In genomic region chr2:32362274-32362673, GRCm38 (mm10) we compare ENCODE assay signal across 9 mouse cellular contexts. TPM values are rescaled to one million over a fixed set of nuclear protein-coding genes. Genes with fewer than 3 reads are reported as not detected.
DNase-seq lines count a peak whose midpoint lies in the region; ATAC-seq and TF ChIP-seq lines count a peak whose summit lies in the region.
"Not testable (repeated sequence)": the region's sequence is repeated elsewhere in the genome, so short reads cannot be mapped to it uniquely, and the experiment has no call there.
"Had no signal": no experiment of that assay in that cellular context is flagged by ENCODE, and none has a peak within 500 bp of the region (broad histone marks: within the 10 kb centered on the region; RNA-seq: fewer than 3 reads in every experiment).

No protein-coding gene starts in this region.

- not testable (repeated sequence) for H3K4me1 ChIP-seq in ES-E14 (ENCODE audit: control insufficient read depth in 2 of 2, insufficient read depth in 2 of 2, low read length in 2 of 2, poor library complexity in 1 of 2); heart, adult 2 months (ENCODE audit: control insufficient read depth, insufficient read depth, low read length); spleen, adult 2 months (ENCODE audit: control insufficient read depth, insufficient read depth, insufficient read length)
- H3K4me1 ChIP-seq in embryonic facial prominence, embryonic 14.5 days (ENCODE audit: control insufficient read depth, insufficient read depth, low read length) = peaks cover 12% of the 10 kb centered on the region
- peaks cover 17% of the 10 kb centered on the region for H3K4me1 ChIP-seq in hindbrain, embryonic 14.5 days (replicated peaks; ENCODE audit: control insufficient read depth, insufficient read depth, low read length)
- peaks cover 42% of the 10 kb centered on the region for H3K4me1 ChIP-seq in liver, embryonic 15.5 days (replicated peaks)
- H3K4me1 ChIP-seq in midbrain, embryonic 13.5 days (replicated peaks) = peaks cover 24% of the 10 kb centered on the region

- not testable (repeated sequence) for TF ChIP-seq EP300 in heart, adult 2 months (IDR thresholded peaks at IDR 0.05; ENCODE audit: insufficient read depth, low read depth, low read length)

- not testable (repeated sequence) for H3K79me2 ChIP-seq in heart, adult 2 months (replicated peaks; ENCODE audit: control insufficient read depth, insufficient read depth, low read length)

- H3K9ac ChIP-seq in ES-E14 (ENCODE audit: insufficient read depth, low read depth, low read length, poor library complexity, severe bottlenecking) = peak overlapping the region; percentile 56; the same call in 1 of the 2 replicates
- H3K9ac ChIP-seq in embryonic facial prominence, embryonic 14.5 days (ENCODE audit: low read depth, low read length) = peak overlapping the region; percentile 84
- peak overlapping the region; percentile 77 for H3K9ac ChIP-seq in heart, adult 2 months (ENCODE audit: low read depth, low read length)
- peak overlapping the region; percentile 88 for H3K9ac ChIP-seq in hindbrain, embryonic 14.5 days
- peak overlapping the region; percentile 91 for H3K9ac ChIP-seq in liver, embryonic 15.5 days
- H3K9ac ChIP-seq in midbrain, embryonic 13.5 days (replicated peaks) = not testable (repeated sequence)

- not testable (repeated sequence) for H3K27me3 ChIP-seq in embryonic facial prominence, embryonic 14.5 days (replicated peaks; ENCODE audit: control insufficient read depth, insufficient read depth, low read length); heart, adult 2 months (ENCODE audit: control insufficient read depth, insufficient read depth, low read length); hindbrain, embryonic 14.5 days (ENCODE audit: control insufficient read depth, insufficient read depth, low read length); liver, embryonic 15.5 days; spleen, adult 2 months (ENCODE audit: control insufficient read depth, insufficient read depth, low read length)
- peaks cover 11% of the 10 kb centered on the region for H3K27me3 ChIP-seq in midbrain, embryonic 13.5 days

- H3K27ac ChIP-seq in ES-E14 (ENCODE audit: insufficient read depth, low read depth, low read length, poor library complexity, severe bottlenecking); embryonic facial prominence, embryonic 14.5 days (replicated peaks; ENCODE audit: low read depth, low read length); midbrain, embryonic 13.5 days; spleen, adult 2 months (ENCODE audit: insufficient read depth, low read length): not testable (repeated sequence)
- peak overlapping the region; percentile 83 for H3K27ac ChIP-seq in heart, adult 2 months
- peak overlapping the region; percentile 83; the same call in 1 of the 2 replicates for H3K27ac ChIP-seq in hindbrain, embryonic 14.5 days
- peak overlapping the region; percentile 96 for H3K27ac ChIP-seq in layer of hippocampus, adult 2 months
- H3K27ac ChIP-seq in liver, embryonic 15.5 days (replicated peaks) = peak overlapping the region; percentile 95

- not testable (repeated sequence) for TF ChIP-seq POLR2A in heart, adult 2 months (IDR thresholded peaks at IDR 0.05; ENCODE audit: insufficient read depth, low read depth, low read length); spleen, adult 2 months (IDR thresholded peaks at IDR 0.05; ENCODE audit: low read depth, low read length)

- DNase-seq in ES-E14 (ENCODE audit: low read depth, low spot score); embryonic facial prominence, embryonic 14.5 days (ENCODE audit: low spot score); heart, adult 2 months; hindbrain, embryonic 14.5 days (ENCODE audit: low spot score); layer of hippocampus, adult 2 months (ENCODE audit: low spot score in 2 of 2); spleen, adult 2 months (ENCODE audit: low read depth in 1 of 2, low spot score in 2 of 2): not testable (repeated sequence)

- 38% methylated on average over 5 of the region's 5 CpGs for WGBS in embryonic facial prominence, embryonic 14.5 days
- 21% methylated on average over 5 of the region's 5 CpGs for WGBS in heart, adult 2 months
- 45% methylated on average over 5 of the region's 5 CpGs for WGBS in hindbrain, embryonic 14.5 days
- 16% methylated on average over 5 of the region's 5 CpGs for WGBS in liver, embryonic 15.5 days (ENCODE audit: insufficient replicate concordance)
- 53% methylated on average over 5 of the region's 5 CpGs for WGBS in midbrain, embryonic 13.5 days
- WGBS in spleen, adult 2 months = 15% methylated on average over 5 of the region's 5 CpGs

- peak overlapping the region; percentile 67 to 79 for H3K4me3 ChIP-seq in ES-E14 (ENCODE audit: insufficient read depth in 1 of 2, low read depth in 1 of 2, low read length in 2 of 2, poor library complexity in 1 of 2, severe bottlenecking in 1 of 2)
- H3K4me3 ChIP-seq in embryonic facial prominence, embryonic 14.5 days (ENCODE audit: low read depth, low read length) = peak overlapping the region; percentile 70
- H3K4me3 ChIP-seq in heart, adult 2 months = peak overlapping the region; percentile 65
- peak overlapping the region; percentile 75 for H3K4me3 ChIP-seq in hindbrain, embryonic 14.5 days (replicated peaks; ENCODE audit: low read length)
- H3K4me3 ChIP-seq in layer of hippocampus, adult 2 months = peak overlapping the region; percentile 79
- H3K4me3 ChIP-seq in liver, embryonic 15.5 days (replicated peaks) = peak overlapping the region; percentile 90
- peak overlapping the region; percentile 70 for H3K4me3 ChIP-seq in midbrain, embryonic 13.5 days (replicated peaks)
- H3K4me3 ChIP-seq in spleen, adult 2 months (ENCODE audit: extremely low read depth, insufficient read depth, insufficient read length) = peak overlapping the region; percentile 84; the same call in 1 of the 2 replicates

- not testable (repeated sequence) for H3K36me3 ChIP-seq in ES-E14 (ENCODE audit: control insufficient read depth, insufficient read depth, low read length, poor library complexity, severe bottlenecking); heart, adult 2 months (ENCODE audit: control insufficient read depth, insufficient read depth, low read length); spleen, adult 2 months (ENCODE audit: control insufficient read depth, insufficient read depth, low read length)
- H3K36me3 ChIP-seq in embryonic facial prominence, embryonic 14.5 days (ENCODE audit: control insufficient read depth, insufficient read depth, low read length) = peaks cover 12% of the 10 kb centered on the region
- H3K36me3 ChIP-seq in hindbrain, embryonic 14.5 days (replicated peaks; ENCODE audit: control insufficient read depth, insufficient read depth) = peaks cover 27% of the 10 kb centered on the region
- H3K36me3 ChIP-seq in liver, embryonic 15.5 days (replicated peaks) = peaks cover 21% of the 10 kb centered on the region
- peaks cover 20% of the 10 kb centered on the region for H3K36me3 ChIP-seq in midbrain, embryonic 13.5 days

- not testable (repeated sequence) for H3K9me3 ChIP-seq in ES-E14 (ENCODE audit: control insufficient read depth, insufficient read depth, low read depth, low read length); embryonic facial prominence, embryonic 14.5 days (ENCODE audit: control insufficient read depth, low read length); hindbrain, embryonic 14.5 days (ENCODE audit: control insufficient read depth, low read length); liver, embryonic 15.5 days (replicated peaks); midbrain, embryonic 13.5 days

- TF ChIP-seq CTCF in heart, adult 2 months (IDR thresholded peaks at IDR 0.05); layer of hippocampus, adult 2 months (conservative IDR thresholded peaks at IDR 0.05); spleen, adult 2 months (IDR thresholded peaks at IDR 0.05; ENCODE audit: extremely low read depth, insufficient read depth, insufficient read length, insufficient replicate concordance): not testable (repeated sequence)

- H3K4me2 ChIP-seq in embryonic facial prominence, embryonic 14.5 days (ENCODE audit: low read depth, low read length) = peak overlapping the region; percentile 67
- peak overlapping the region; percentile 85 for H3K4me2 ChIP-seq in hindbrain, embryonic 14.5 days (replicated peaks)
- H3K4me2 ChIP-seq in liver, embryonic 15.5 days = peak overlapping the region; percentile 93
- H3K4me2 ChIP-seq in midbrain, embryonic 13.5 days (replicated peaks) = peak overlapping the region; percentile 86

- ATAC-seq in embryonic facial prominence, embryonic 14.5 days (ENCODE audit: low read depth); hindbrain, embryonic 14.5 days (ENCODE audit: low FRiP score); liver, embryonic 15.5 days (ENCODE audit: insufficient read depth); midbrain, embryonic 13.5 days: not testable (repeated sequence)

- intact Hi-C loops in heart, adult 2 months (cut with DNase I) = not testable (repeated sequence)

- in situ Hi-C loops in ES-E14 (cut with MboI; ENCODE audit: low sequenced_read_pairs in 2 of 2, unreplicated experiment in 2 of 2) = not testable (repeated sequence)

RNA-seq across cellular contexts. Expression of gene Dnm1, which starts 9.1 kb away (rescaled TPM):
- total RNA-seq in ES-E14 (2012; rRNA removed) = 1.5 and 2.5 TPM in 2 replicates
- polyA plus RNA-seq in embryonic facial prominence, embryonic 14.5 days (2014; fragmentation: Nextera tagmentation; extraction: Ambion mirVana) = 34.1 and 41.7 TPM in 2 replicates
- 1 to 10 TPM; 4.0 to 5.5 TPM for total RNA-seq in heart, adult 2 months (2021)
- 20.4 and 23.1 TPM in 2 replicates for polyA plus RNA-seq in heart, adult 2 months (2012; rRNA removed)
- polyA plus RNA-seq in hindbrain, embryonic 14.5 days (2014; fragmentation: Nextera tagmentation; extraction: Ambion mirVana) = 123 and 132 TPM in 2 replicates
- 1,000 to 10,000 TPM; 1,274 to 1,381 TPM for total RNA-seq in layer of hippocampus, adult 2 months (2021)
- polyA plus RNA-seq in liver, embryonic 15.5 days (2015; fragmentation: Nextera tagmentation; extraction: Ambion mirVana) = 0.44 and 0.50 TPM in 2 replicates
- 35.5 and 41.2 TPM in 2 replicates for polyA plus RNA-seq in midbrain, embryonic 13.5 days (2015; fragmentation: Nextera tagmentation; extraction: Ambion mirVana)
- 20.4 and 22.1 TPM in 2 replicates for polyA plus RNA-seq in spleen, adult 2 months (2012; rRNA removed)
- total RNA-seq: monocyte, adult 5-6 weeks had no signal

RNA-seq across cellular contexts. Expression of gene Ciz1, which starts 10.1 kb away (rescaled TPM):
- 13.6 and 18.7 TPM in 2 replicates for total RNA-seq in ES-E14 (2012; rRNA removed)
- polyA plus RNA-seq in embryonic facial prominence, embryonic 14.5 days (2014; fragmentation: Nextera tagmentation; extraction: Ambion mirVana) = 41.9 and 48.0 TPM in 2 replicates
- total RNA-seq in heart, adult 2 months (2021) = 10 to 100 TPM; 26.7 to 29.5 TPM
- polyA plus RNA-seq in heart, adult 2 months (2012; rRNA removed) = 117 and 128 TPM in 2 replicates
- 47.5 and 49.1 TPM in 2 replicates for polyA plus RNA-seq in hindbrain, embryonic 14.5 days (2014; fragmentation: Nextera tagmentation; extraction: Ambion mirVana)
- total RNA-seq in layer of hippocampus, adult 2 months (2021) = 10 to 100 TPM; 75.3 to 92.7 TPM
- 17.0 and 18.0 TPM in 2 replicates for polyA plus RNA-seq in liver, embryonic 15.5 days (2015; fragmentation: Nextera tagmentation; extraction: Ambion mirVana)
- 54.4 and 56.7 TPM in 2 replicates for polyA plus RNA-seq in midbrain, embryonic 13.5 days (2015; fragmentation: Nextera tagmentation; extraction: Ambion mirVana)
- polyA plus RNA-seq in spleen, adult 2 months (2012; rRNA removed) = 252 and 324 TPM in 2 replicates

RNA-seq across cellular contexts. Expression of gene 1110008P14Rik, which starts 19.5 kb away (rescaled TPM):
- total RNA-seq in ES-E14 (2012; rRNA removed) = 20.0 and 31.3 TPM in 2 replicates
- polyA plus RNA-seq in embryonic facial prominence, embryonic 14.5 days (2014; fragmentation: Nextera tagmentation; extraction: Ambion mirVana) = 67.7 and 79.7 TPM in 2 replicates
- 10 to 100 TPM; 39.6 to 44.8 TPM for total RNA-seq in heart, adult 2 months (2021)
- polyA plus RNA-seq in heart, adult 2 months (2012; rRNA removed) = 129 and 132 TPM in 2 replicates
- polyA plus RNA-seq in hindbrain, embryonic 14.5 days (2014; fragmentation: Nextera tagmentation; extraction: Ambion mirVana) = 170 and 175 TPM in 2 replicates
- total RNA-seq in layer of hippocampus, adult 2 months (2021) = 100 to 1,000 TPM; 160 to 170 TPM
- 25.0 and 29.0 TPM in 2 replicates for polyA plus RNA-seq in liver, embryonic 15.5 days (2015; fragmentation: Nextera tagmentation; extraction: Ambion mirVana)
- 74.7 and 77.5 TPM in 2 replicates for polyA plus RNA-seq in midbrain, embryonic 13.5 days (2015; fragmentation: Nextera tagmentation; extraction: Ambion mirVana)
- 86.8 and 149 TPM in 2 replicates for polyA plus RNA-seq in spleen, adult 2 months (2012; rRNA removed)

RNA-seq across cellular contexts. Expression of gene Lcn2, which starts 25.8 kb away (rescaled TPM):
- not detected in 2 replicates for total RNA-seq in ES-E14 (2012; rRNA removed)
- polyA plus RNA-seq in embryonic facial prominence, embryonic 14.5 days (2014; fragmentation: Nextera tagmentation; extraction: Ambion mirVana) = 4.0 and 7.9 TPM in 2 replicates
- 1 to 10 TPM; 4.1 to 6.9 TPM for total RNA-seq in heart, adult 2 months (2021)
- polyA plus RNA-seq in heart, adult 2 months (2012; rRNA removed) = 6.6 and 11.3 TPM in 2 replicates
- polyA plus RNA-seq in hindbrain, embryonic 14.5 days (2014; fragmentation: Nextera tagmentation; extraction: Ambion mirVana) = 0.78 and 1.3 TPM in 2 replicates
- total RNA-seq in layer of hippocampus, adult 2 months (2021) = under 1 TPM in 1 of 2 experiments, not detected in 1; 0.69 TPM
- polyA plus RNA-seq in liver, embryonic 15.5 days (2015; fragmentation: Nextera tagmentation; extraction: Ambion mirVana) = 185 and 214 TPM in 2 replicates
- polyA plus RNA-seq in midbrain, embryonic 13.5 days (2015; fragmentation: Nextera tagmentation; extraction: Ambion mirVana) = 0.35 and 0.37 TPM in 2 replicates
- polyA plus RNA-seq in spleen, adult 2 months (2012; rRNA removed) = 52.9 and 70.2 TPM in 2 replicates

RNA-seq across cellular contexts. Expression of gene Ptges2, which starts 33.4 kb away (rescaled TPM):
- total RNA-seq in ES-E14 (2012; rRNA removed) = 24.9 and 30.7 TPM in 2 replicates
- polyA plus RNA-seq in embryonic facial prominence, embryonic 14.5 days (2014; fragmentation: Nextera tagmentation; extraction: Ambion mirVana) = 28.0 and 33.5 TPM in 2 replicates
- total RNA-seq in heart, adult 2 months (2021) = 10 to 100 TPM; 58.6 to 68.2 TPM
- 68.8 and 98.5 TPM in 2 replicates for polyA plus RNA-seq in heart, adult 2 months (2012; rRNA removed)
- polyA plus RNA-seq in hindbrain, embryonic 14.5 days (2014; fragmentation: Nextera tagmentation; extraction: Ambion mirVana) = 58.1 and 58.9 TPM in 2 replicates
- total RNA-seq in layer of hippocampus, adult 2 months (2021) = 10 to 100 TPM; 33.8 to 35.5 TPM
- 12.0 and 12.2 TPM in 2 replicates for polyA plus RNA-seq in liver, embryonic 15.5 days (2015; fragmentation: Nextera tagmentation; extraction: Ambion mirVana)
- 35.5 and 37.6 TPM in 2 replicates for polyA plus RNA-seq in midbrain, embryonic 13.5 days (2015; fragmentation: Nextera tagmentation; extraction: Ambion mirVana)
- 10.0 and 12.2 TPM in 2 replicates for polyA plus RNA-seq in spleen, adult 2 months (2012; rRNA removed)

Comparison
In these comparisons a context has a peak if more than half of its experiments do, and no peak if none do; other contexts are left out.
1. RNA of gene Dnm1, which starts 9.1 kb away (polyA plus RNA-seq): 123 to 132 TPM in hindbrain, embryonic 14.5 days, 35.5 to 41.2 TPM in midbrain, embryonic 13.5 days, 34.1 to 41.7 TPM in embryonic facial prominence, embryonic 14.5 days, 20.4 to 23.1 TPM in heart, adult 2 months and 20.4 to 22.1 TPM in spleen, adult 2 months; 0.44 to 0.50 TPM in liver, embryonic 15.5 days; every median in the first group is over 10 times any median in the second.
2. Peak in every context shown above with its lines, with median percentiles within 50 percentile points of each other: H3K4me3 ChIP-seq and H3K4me2 ChIP-seq.